Mouse (Mus musculus): ENCODE measurements around the gene Dkk3.

GRCm38 (mm10) chr7:112186871-112187270 is 28.0 kb upstream of the Dkk3 start:
- TF ChIP-seq CTCF (IDR thresholded peaks at IDR 0.05; ENCODE audit: low read depth) (no peak), EP300 (IDR thresholded peaks at IDR 0.05; ENCODE audit: low read depth) (no peak)
